Mouse (Mus musculus): ENCODE results near the gene Smco3. TPM values are rescaled to one million over a fixed set of nuclear protein-coding genes. Genes with fewer than 3 reads are reported as not detected.

Smco3 gene
- total and polyA plus RNA-seq, 3 experiments: 0.90 to 12.9 (median 5.5) TPM

DNA sequence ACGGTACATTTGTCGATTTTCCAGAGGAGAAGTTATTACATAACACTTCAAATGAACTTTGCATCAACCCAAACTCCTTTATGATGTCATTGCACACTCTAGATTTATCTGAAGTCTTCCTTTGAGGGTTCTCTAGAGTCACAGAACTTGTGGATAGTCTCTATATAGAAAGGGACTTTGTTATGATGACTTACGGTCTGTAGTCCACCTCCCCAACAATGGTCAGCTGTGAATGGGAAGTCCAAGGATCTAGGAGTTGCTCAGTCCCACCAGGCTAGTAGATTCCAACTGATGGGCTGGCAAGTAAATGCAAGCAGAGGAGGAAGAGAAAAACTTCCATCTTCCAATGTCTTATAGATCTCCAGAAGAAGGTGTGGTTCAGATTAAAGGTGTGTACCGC is 6.6 kb downstream of the Smco3 start:
- TF ChIP-seq HCFC1 (IDR thresholded peaks at IDR 0.05; ENCODE audit: low read depth, low read length): no peak
- H3K9me3 ChIP-seq (replicated peaks; ENCODE audit: low read length): no peaks in the 10 kb centered on the region

DNA sequence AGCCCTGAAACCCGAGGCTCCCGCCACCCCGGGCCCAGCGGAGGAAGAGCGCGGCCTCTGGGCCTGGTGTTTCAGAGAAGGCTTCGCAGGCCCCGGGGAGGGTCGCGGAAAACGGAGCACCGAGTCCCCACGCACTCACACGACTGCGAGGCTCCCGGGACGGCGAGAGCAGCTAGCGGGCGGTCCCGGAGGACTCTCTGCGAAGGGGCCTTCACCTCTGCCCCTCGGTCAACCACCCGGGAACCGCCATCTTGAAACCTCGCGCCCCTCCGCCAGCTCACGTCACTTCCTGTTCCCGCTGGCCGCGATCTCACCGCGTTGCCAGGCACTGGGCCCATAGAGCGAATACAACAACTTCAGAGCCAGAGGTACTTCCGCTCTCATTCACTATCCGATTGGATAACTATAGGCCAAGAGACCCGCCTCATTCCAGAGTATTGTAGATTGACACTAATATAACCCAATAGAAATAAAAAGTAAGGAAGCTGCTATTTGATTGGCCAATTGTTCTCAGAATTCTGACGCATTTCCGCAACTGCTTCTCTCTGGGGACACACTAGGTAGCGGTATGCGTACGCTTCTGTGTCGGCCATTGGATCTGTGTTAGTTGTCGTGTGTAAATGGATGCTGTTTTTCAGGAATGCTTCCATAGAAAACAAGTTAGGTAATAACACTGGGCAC is 7.2 kb downstream of the Smco3 start, which contains the start of gene Wbp11:
Wbp11 (minus strand) TSS at position 353 of the 681 bp plus-strand sequence.
- peak; percentile 98 for DNase-seq (ENCODE audit: extremely low read depth)
- Histone ChIP-seq H3K4me1 (ENCODE audit: control insufficient read depth in 1 of 2, insufficient read depth in 2 of 2) (peaks cover 3 to 39% of the 10 kb centered on the region in 2 experiments; a peak in 3 of 4 replicates), H3K9ac (ENCODE audit: insufficient read depth, low read depth) (peak within 1 kb of the TSS; percentile 98), H3K4me3 (replicated peaks in 1 of 3; ENCODE audit: low read depth in 2 of 3, low read length in 2 of 3, poor library complexity in 1 of 3) (peak within 1 kb of the TSS; percentile 84 to 93 (median 91)), H3K27me3 (replicated peaks) (no peaks in the 10 kb centered on the region), H3K36me3 (replicated peaks in 1 of 2; ENCODE audit: control insufficient read depth in 1 of 2, insufficient read depth in 1 of 2, low read length in 1 of 2) (peaks cover 13 to 23% of the 10 kb centered on the region in 2 experiments), H3K9me3 (replicated peaks; ENCODE audit: low read length) (no peaks in the 10 kb centered on the region), H3K27ac (ENCODE audit: insufficient read depth, low read depth) (peak within 1 kb of the TSS; percentile 58), H3K4me2 (ENCODE audit: insufficient read depth, low read depth, poor library complexity, severe bottlenecking) (peak within 1 kb of the TSS; percentile 100), H3K79me2 (replicated peaks; ENCODE audit: control insufficient read depth, extremely low read depth, insufficient read depth, poor library complexity, severe bottlenecking) (peaks cover 49% of the 10 kb centered on the region)
- dilution Hi-C loops (cut with MboI; ENCODE audit: extremely low pct_ligation_motif_present, extremely low pct_unique_long_range_greater_than_20kb, low sequenced_read_pairs): no loop called here
- in situ Hi-C loops (cut with MboI; ENCODE audit: low pct_ligation_motif_present, low pct_unique_long_range_greater_than_20kb, low sequenced_read_pairs): no loop called here
- TF ChIP-seq IRF4 (IDR thresholded peaks at IDR 0.05; ENCODE audit: low read depth, low read length) (peak; percentile 67; the same call in 1 of the 2 replicates), UBTF (IDR thresholded peaks at IDR 0.05; ENCODE audit: low read depth, low read length) (peak; percentile 64; the same call in 1 of the 2 replicates), ZMIZ1 (IDR thresholded peaks at IDR 0.05; ENCODE audit: low read depth, low read length) (peak; percentile 91), MEF2A (IDR thresholded peaks at IDR 0.05; ENCODE audit: borderline replicate concordance, low read depth, low read length) (0 out of 2 replicates have a peak, but pooled peaks have one; percentile 16), CTCF (conservative IDR thresholded peaks at IDR 0.05 in 1 of 2, IDR thresholded peaks at IDR 0.05 in 1 of 2; ENCODE audit: low read depth in 2 of 2, low read length in 2 of 2) (no peak), KAT2A (IDR thresholded peaks at IDR 0.05; ENCODE audit: insufficient replicate concordance, low read length) (peak; percentile 93), ZKSCAN1 (IDR thresholded peaks at IDR 0.05; ENCODE audit: borderline replicate concordance, low read depth, low read length) (no peak), MXI1 (IDR thresholded peaks at IDR 0.05; ENCODE audit: low read depth, low read length) (peak; percentile 78), TCF12 (IDR thresholded peaks at IDR 0.05; ENCODE audit: low read depth, low read length) (peak; percentile 92), NELFE (IDR thresholded peaks at IDR 0.05; ENCODE audit: low read depth, low read length) (peak; percentile 92), ETS1 (conservative IDR thresholded peaks at IDR 0.05; ENCODE audit: low read depth, low read length) (peak; percentile 54; the same call in 1 of the 2 replicates), MAFK (IDR thresholded peaks at IDR 0.05; ENCODE audit: insufficient replicate concordance, low read length) (no peak), BHLHE40 (IDR thresholded peaks at IDR 0.05; ENCODE audit: low read depth, low read length) (no peak), GABPA (IDR thresholded peaks at IDR 0.05; ENCODE audit: insufficient replicate concordance, low read depth, low read length) (no peak; the same call in 1 of the 2 replicates), JUND (conservative IDR thresholded peaks at IDR 0.05; ENCODE audit: low read depth, low read length) (0 out of 2 replicates have a peak, but pooled peaks have one; percentile 73), RAD21 (IDR thresholded peaks at IDR 0.05; ENCODE audit: low read depth, low read length) (no peak; the same call in 1 of the 2 replicates), TBP (conservative IDR thresholded peaks at IDR 0.05; ENCODE audit: low read depth, low read length) (peak; percentile 95), ELF1 (IDR thresholded peaks at IDR 0.05; ENCODE audit: low read depth, low read length) (peak; percentile 89), CHD1 (IDR thresholded peaks at IDR 0.05; ENCODE audit: low read depth, low read length) (peak; percentile 80; the same call in 1 of the 2 replicates), SIN3A (IDR thresholded peaks at IDR 0.05; ENCODE audit: low read length) (peak; percentile 91), ZNF384 (IDR thresholded peaks at IDR 0.05; ENCODE audit: low read depth, low read length) (no peak), MAX (IDR thresholded peaks at IDR 0.05; ENCODE audit: low read length) (peak; percentile 86), JUN (IDR thresholded peaks at IDR 0.05; ENCODE audit: insufficient read depth, low read depth, low read length) (0 out of 2 replicates have a peak, but pooled peaks have one; percentile 41), NRF1 (IDR thresholded peaks at IDR 0.05; ENCODE audit: low read depth, low read length) (peak; percentile 58), HCFC1 (IDR thresholded peaks at IDR 0.05; ENCODE audit: low read depth, low read length) (peak; percentile 91), SMC3 (IDR thresholded peaks at IDR 0.05; ENCODE audit: low read depth, low read length) (no peak), E2F4 (IDR thresholded peaks at IDR 0.05; ENCODE audit: insufficient replicate concordance, low read depth, low read length) (peak; percentile 85; the same call in 1 of the 2 replicates), USF1 (IDR thresholded peaks at IDR 0.05; ENCODE audit: low read depth, low read length) (no peak), EP300 (IDR thresholded peaks at IDR 0.05; ENCODE audit: low read length) (no peak), POLR2A (IDR thresholded peaks at IDR 0.05; ENCODE audit: low read depth, low read length) (peak; percentile 89)

More for the DNA sequence above, 6.6 kb downstream of the Smco3 start:
- Histone ChIP-seq H3K27ac (ENCODE audit: insufficient read depth, low read depth) (peak overlapping the region; percentile 58; the same call in 1 of the 2 replicates), H3K27me3 (replicated peaks) (no peaks in the 10 kb centered on the region), H3K79me2 (replicated peaks; ENCODE audit: control insufficient read depth, extremely low read depth, insufficient read depth, poor library complexity, severe bottlenecking) (peaks cover 53% of the 10 kb centered on the region), H3K4me3 (replicated peaks in 1 of 3; ENCODE audit: low read depth in 2 of 3, low read length in 2 of 3, poor library complexity in 1 of 3) (peak overlapping the region; percentile 65 to 86 (median 84)), H3K36me3 (replicated peaks in 1 of 2; ENCODE audit: control insufficient read depth in 1 of 2, insufficient read depth in 1 of 2, low read length in 1 of 2) (peaks cover 11 to 23% of the 10 kb centered on the region in 2 experiments), H3K9ac (ENCODE audit: insufficient read depth, low read depth) (peak overlapping the region; percentile 98), H3K4me1 (ENCODE audit: control insufficient read depth in 1 of 2, insufficient read depth in 2 of 2) (peaks cover 5 to 45% of the 10 kb centered on the region in 2 experiments), H3K4me2 (ENCODE audit: insufficient read depth, low read depth, poor library complexity, severe bottlenecking) (peak overlapping the region; percentile 100)
- in situ Hi-C loops (cut with MboI; ENCODE audit: low pct_ligation_motif_present, low pct_unique_long_range_greater_than_20kb, low sequenced_read_pairs) (no loop called here), dilution Hi-C loops (cut with MboI; ENCODE audit: extremely low pct_ligation_motif_present, extremely low pct_unique_long_range_greater_than_20kb, low sequenced_read_pairs) (no loop called here)
- DNase-seq (ENCODE audit: extremely low read depth): no peak

All from CH12.LX (cell line).